Mouse (Mus musculus) lung, adult 18-20 months (tissue): ENCODE data around the gene Slc1a7.

ENCODE experiments used
- DNase-seq, 2 experiments: peaks; one replicate each; pipeline ENCODE4 v3.0.0; 2022; ENCODE audit warnings: mixed read lengths in 2 of 2

Slc1a7 gene

DNA sequence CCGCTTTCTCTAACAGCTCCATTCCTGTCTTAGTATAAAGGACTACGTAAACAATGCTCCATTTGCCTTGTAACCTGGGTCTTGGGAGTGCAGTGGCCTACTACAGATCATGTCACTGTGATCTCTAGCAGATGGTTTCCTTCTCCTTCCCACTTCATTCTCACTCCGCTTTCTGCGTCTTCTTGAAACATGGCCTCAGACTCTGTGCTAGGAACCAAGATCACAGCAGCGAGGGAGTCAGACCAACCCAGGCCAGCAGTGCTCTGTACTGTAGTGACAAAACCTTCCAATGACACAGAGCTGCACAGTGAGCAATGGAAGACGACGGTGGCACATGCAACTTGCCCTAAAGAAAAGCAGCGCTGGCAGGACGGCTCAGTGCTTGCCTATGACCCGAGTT lies 87.7 kb downstream of the Slc1a7 start:
- no peak for DNase-seq

- DNase-seq = no peak
Observed at GRCm38 (mm10) chr4:108057247-108057646, 89.1 kb downstream of the Slc1a7 start.

DNA sequence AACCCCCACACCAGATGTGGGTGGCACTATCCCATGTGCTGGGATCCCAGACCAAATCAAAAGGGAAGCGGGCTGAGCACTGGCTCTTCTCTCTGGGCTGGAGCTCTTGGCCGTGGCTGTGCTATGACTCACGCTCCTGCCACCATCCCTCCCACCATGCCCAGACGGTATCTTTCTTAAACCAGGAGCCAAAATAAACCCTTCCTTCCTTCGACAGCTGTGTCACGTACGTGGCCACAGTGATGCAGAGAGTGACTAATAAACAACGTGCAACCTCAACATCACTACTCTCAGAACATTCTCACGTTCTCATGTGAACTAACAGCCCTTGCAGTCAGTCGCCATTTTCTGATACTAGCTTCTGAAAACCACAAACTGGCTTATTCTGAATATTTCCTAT lies 90.0 kb downstream of the Slc1a7 start:
- peak in 1 of 2 experiments; percentile 32 for DNase-seq

- no peak for DNase-seq
Observed at GRCm38 (mm10) chr4:108059601-108060379, 91.7 kb downstream of the Slc1a7 start.

- DNase-seq = no peak
Observed at GRCm38 (mm10) chr4:108060774-108061173, 92.6 kb downstream of the Slc1a7 start.

GRCm38 (mm10) chr4:108062524-108062923 lies 94.4 kb downstream of the Slc1a7 start:
- DNase-seq = no peak
